Mouse (Mus musculus): ENCODE measurements around the gene Srebf2.
"Not testable (repeated sequence)": the region's sequence is repeated elsewhere in the genome, so short reads cannot be mapped to it uniquely, and the experiment has no call there.

Gene Srebf2

GRCm38 (mm10) chr15:82146770-82147610 is at the start of gene Srebf2:
Srebf2 (plus strand) TSS chr15:82147181.
- peak; percentile 94 to 96 for DNase-seq

GRCm38 (mm10) chr15:82106953-82107555 is 39.9 kb upstream of the Srebf2 start:
- peak in 1 of 2 experiments; percentile 28 for DNase-seq

GRCm38 (mm10) chr15:82120544-82120943 is 26.4 kb upstream of the Srebf2 start:
- no peak for DNase-seq

- DNase-seq: not testable (repeated sequence)
These were observed 20.3 kb upstream of the Srebf2 start for GRCm38 (mm10) chr15:82126690-82127089.

- peak; percentile 96 to 97 for DNase-seq
These were observed 19.3 kb upstream of the Srebf2 start, which contains the start of gene Ccdc134 for GRCm38 (mm10) chr15:82127426-82128374. Ccdc134 (plus strand) TSS chr15:82127922.

GRCm38 (mm10) chr15:82128398-82128797 is 18.6 kb upstream of the Srebf2 start:
- DNase-seq: no peak

GRCm38 (mm10) chr15:82130599-82130998 is 16.4 kb upstream of the Srebf2 start:
- DNase-seq: no peak

GRCm38 (mm10) chr15:82135372-82135771 is 11.6 kb upstream of the Srebf2 start:
- DNase-seq: no peak

GRCm38 (mm10) chr15:82138565-82138964 is 8.4 kb upstream of the Srebf2 start:
- DNase-seq: peak; percentile 32 to 64

- no peak for DNase-seq
These were observed 7.8 kb upstream of the Srebf2 start for GRCm38 (mm10) chr15:82139196-82139595.

- peak; percentile 38 to 40 for DNase-seq
These were observed 6.6 kb upstream of the Srebf2 start for GRCm38 (mm10) chr15:82140355-82140754.

- no peak for DNase-seq
These were observed 2.8 kb upstream of the Srebf2 start for GRCm38 (mm10) chr15:82144157-82144556.

GRCm38 (mm10) chr15:82145408-82145807 is 1.6 kb upstream of the Srebf2 start:
- no peak for DNase-seq

- no peak for DNase-seq
These were observed 871 bp upstream of the Srebf2 start for GRCm38 (mm10) chr15:82145851-82146769.

- peak; percentile 35 to 46 for DNase-seq
These were observed 680 bp downstream of the Srebf2 start for GRCm38 (mm10) chr15:82147611-82148111.

- no peak for DNase-seq
These were observed 1.5 kb downstream of the Srebf2 start for GRCm38 (mm10) chr15:82148510-82148911.

- DNase-seq: no peak
These were observed 3.1 kb downstream of the Srebf2 start for GRCm38 (mm10) chr15:82150042-82150441.

- DNase-seq: no peak
These were observed 4.2 kb downstream of the Srebf2 start for GRCm38 (mm10) chr15:82151176-82151575.

- DNase-seq: no peak
These were observed 5.0 kb downstream of the Srebf2 start for GRCm38 (mm10) chr15:82152022-82152421.

- no peak for DNase-seq
These were observed 5.5 kb downstream of the Srebf2 start for GRCm38 (mm10) chr15:82152435-82152834.

- DNase-seq: no peak
These were observed 9.3 kb downstream of the Srebf2 start for GRCm38 (mm10) chr15:82156298-82156697.

- DNase-seq: no peak
These were observed 9.9 kb downstream of the Srebf2 start for GRCm38 (mm10) chr15:82156902-82157301.
